Mouse (Mus musculus) regulatory T cell (primary cell): ENCODE results near the gene Rab7b.

Experiments used
- in situ Hi-C: fragments of 300-600 bp; cut with MboI, MseI; formaldehyde crosslinking; loops from one replicate; pipeline ENCODE4 v1.15.1; 2025; ENCODE audit warnings: high pct_unique_total_duplicates

Rab7b gene

DNA sequence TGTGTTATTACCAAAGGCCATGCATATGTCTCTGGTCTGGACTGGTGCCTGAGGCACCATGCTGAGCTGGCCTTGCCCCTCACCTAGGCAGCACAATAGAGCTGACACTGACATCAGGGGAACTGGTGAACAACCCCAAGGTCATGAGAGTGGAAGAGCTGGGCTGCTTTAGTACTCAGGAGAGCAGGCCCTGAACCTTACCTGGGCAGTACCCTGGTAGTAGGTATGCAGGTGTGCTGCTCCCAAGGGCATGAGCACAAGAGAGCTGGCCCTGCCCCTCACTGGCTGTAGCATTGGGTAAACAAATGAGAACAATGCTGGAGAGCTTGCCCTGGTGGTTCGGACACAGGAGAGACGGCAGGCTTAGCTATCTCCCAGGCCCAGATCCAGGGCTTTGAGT, 6.8 kb downstream of the Rab7b start:
- in situ Hi-C loops = no loop called here

DNA sequence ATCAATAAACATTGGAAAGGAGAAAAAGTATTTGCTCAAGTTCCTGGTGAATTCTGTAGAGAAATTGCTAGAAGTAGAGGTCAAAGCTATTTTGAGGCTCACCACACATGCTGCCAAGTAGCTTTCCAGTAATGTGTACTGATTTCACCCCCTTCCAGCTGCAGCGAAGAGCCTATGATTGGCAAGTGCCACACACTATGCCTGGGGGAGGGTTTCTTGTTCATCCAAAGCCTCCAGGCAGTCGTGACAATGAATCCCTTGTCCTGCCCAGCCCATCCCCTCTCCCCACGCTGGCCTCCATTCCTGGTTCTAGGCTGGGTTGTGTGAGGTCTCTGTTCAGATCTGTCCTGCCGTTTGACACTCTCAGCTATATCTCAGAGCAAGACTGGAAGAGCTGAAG, 7.8 kb downstream of the Rab7b start:
- in situ Hi-C loops = no loop called here

DNA sequence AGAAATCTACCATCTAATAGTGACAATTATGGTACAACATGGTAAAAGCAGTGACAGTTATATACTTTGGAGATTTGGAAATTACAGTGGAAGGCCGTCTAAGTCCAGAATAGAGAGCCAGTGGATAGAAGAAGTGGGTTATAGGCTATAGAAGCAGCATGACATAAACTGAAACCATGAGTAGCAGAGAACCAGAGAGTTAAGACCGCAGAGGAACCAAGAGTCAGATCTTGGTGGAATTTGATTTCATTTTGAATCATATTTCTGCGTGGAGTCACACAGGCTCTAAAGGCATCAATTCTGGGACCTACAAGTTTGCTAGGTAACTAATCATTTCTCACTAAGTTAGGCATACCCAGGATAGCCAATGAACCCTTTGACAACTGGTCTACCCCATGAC, 10.3 kb downstream of the Rab7b start:
- in situ Hi-C loops = no loop called here

DNA sequence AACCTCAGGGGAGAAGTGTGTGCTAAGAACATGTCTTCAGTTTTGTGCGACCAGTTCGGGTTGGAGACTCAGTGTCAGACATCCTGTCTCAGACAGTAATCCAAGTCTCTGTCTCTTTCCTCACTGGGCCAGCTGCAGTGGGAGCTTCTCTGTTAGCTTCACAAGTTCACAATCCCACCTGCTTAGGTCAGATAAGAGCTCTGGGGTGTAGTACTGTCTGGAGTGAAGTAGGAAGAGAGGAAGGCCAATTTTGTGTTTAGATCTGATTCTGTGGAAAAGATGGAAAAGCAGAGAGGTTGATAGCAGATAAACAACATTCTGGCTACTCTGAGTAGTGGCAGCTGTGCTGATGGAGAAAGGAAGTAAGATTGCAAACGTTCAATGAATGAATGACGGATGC, 11.1 kb downstream of the Rab7b start:
- in situ Hi-C loops = no loop called here

DNA sequence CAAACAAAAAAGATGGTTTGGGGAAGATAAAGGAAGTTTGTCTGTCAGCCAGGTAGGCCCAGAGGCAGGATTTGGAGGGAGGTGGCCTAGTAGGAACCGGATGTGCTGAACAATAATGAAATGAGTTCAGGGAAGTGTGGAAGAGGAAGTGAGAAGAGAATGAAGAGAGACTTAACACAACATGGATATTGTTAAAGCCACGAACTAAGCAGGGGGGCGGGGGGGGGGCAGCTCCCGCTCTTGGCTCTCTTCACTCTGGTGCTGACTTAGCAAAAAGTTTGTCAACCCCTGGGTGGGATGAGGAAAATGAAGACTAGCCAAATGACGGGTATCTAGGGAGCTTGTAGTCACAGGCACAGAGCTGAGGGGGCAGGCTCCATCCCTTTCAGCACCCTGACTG, 12.0 kb downstream of the Rab7b start:
- in situ Hi-C loops = no loop called here

DNA sequence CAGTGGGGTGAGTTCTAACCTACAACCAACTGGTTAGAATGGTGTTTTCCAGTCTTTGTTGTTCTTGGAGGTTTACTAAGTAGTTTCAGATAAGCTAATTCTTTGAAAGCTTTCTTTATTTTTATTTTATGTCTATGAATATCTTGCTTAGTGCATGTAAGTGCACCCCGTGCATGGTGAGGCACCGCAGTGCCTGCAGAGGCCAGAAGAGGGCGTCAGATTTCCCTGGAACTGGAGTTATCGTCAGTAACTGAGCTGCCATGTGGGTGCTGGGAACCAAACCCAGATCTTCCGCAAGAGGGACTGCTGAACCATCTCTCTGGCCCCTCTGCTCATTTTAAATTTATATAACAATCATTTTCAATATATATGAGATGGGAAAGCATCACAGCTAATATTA, 12.9 kb downstream of the Rab7b start:
- in situ Hi-C loops = no loop called here

DNA sequence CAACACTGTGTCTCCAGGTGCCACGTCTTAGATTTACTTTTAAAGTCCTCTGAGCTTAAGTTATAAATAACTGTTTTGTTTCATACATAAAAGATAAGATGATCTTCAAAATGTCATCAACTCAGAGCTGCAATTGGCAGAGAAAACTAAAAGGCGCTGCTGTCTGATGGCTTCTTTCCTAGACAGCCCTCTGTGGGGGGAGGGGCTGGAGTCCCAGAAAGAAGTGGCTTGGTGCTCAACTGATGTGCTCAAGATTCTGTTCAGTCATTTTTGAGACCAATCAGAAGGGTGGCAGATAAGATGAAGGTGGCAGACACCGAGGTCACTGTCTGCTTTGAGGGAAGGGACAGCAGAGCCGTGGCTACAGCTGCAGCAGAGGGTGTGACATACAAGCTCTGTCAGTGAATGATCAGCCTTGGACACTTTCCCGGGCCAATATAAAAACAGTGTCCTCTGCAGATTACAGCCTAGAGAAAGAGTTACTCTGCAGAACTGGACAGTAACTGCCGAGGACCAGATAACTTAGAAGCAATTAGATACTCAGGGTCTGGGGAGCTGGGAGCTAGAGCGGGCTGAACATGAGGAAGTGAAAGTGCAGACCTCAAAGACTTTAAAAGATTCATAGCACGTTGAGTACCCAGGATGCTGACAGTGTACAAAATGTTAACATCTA, 13.7 kb downstream of the Rab7b start:
- in situ Hi-C loops = no loop called here

DNA sequence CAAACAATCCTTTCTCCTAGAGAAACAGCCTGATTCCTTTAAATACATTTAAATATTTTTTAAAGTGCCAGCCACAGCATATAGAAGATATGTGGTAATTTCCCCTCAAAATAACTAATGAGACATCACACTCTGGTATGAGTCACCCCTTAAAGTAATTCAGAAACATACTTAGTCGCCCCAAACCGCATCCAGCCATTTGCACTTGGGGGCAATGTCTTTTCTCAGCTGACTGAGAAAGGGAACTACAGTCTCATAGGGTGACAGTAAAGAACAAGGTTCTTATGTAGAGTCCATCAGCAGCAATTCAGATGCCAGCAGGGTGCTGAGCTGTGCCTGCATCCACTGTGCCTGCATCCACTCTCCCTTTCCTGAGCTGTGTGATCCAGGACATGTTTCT, 15.0 kb downstream of the Rab7b start:
- in situ Hi-C loops = no loop called here

DNA sequence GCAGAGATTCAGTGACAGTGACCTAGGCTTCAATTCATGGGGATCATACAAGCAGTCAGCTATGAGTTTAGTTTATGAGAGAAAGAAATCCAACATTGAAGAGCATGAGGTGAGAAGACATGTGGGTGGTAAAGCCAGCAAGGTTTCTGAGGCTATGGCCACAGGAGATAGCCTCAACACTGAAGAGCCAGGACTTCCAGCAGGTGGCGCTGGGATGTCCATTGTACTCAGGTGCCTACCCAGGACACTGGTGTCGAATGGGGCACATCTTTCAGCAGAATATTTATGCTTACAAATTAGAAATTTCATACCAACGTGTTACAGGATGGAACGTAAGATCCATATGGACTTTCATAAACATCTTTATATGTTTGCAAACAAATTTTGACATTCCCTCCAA, 19.8 kb downstream of the Rab7b start:
- in situ Hi-C loops = no loop called here

DNA sequence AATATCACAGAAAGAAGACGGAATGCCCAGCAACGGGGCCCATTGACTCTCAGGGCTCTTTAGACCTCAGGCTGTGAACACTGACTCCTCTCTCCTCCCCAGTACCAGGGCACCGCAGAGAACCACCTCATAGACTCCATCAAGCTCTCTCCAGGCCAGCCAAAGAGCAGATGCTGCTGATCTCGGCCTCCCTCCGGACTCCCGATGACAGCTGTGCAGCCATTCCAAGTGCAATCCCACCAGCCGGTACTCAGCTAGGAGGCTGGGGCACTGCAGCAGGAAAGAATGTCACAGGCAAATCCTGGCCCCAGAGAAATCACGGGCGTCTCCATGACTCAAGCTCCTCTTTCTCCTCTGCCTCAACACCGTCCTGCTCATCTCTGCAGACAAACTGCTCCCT, 23.0 kb downstream of the Rab7b start:
- in situ Hi-C loops = loop anchor here (5.0 to 10.0 kb wide), 2 partner anchors 171 to 353 kb away; partner anchors contain the start of gene Mfsd4a

DNA sequence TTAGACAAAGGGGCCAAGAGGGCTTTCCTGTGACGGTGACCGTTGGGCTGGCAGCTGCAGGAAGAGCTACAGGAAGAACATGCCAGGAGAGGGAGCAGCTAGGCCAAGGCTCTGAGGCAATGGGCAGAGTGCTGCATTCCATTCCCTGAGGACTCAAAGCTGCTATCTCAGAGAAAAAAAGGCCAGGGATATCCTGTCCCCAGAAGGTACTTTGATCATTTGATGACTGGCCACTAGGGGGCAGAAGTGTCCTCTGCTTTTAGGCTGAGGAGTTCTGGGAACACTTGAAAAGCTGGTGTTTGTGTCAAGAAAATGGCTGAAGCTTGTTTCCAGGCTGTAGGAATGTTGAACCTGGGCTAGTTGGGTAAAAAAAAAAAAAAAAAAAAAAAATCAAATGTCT, 23.9 kb downstream of the Rab7b start:
- in situ Hi-C loops = loop anchor here (5.0 to 10.0 kb wide), 2 partner anchors 170 to 352 kb away; partner anchors contain the start of gene Mfsd4a

DNA sequence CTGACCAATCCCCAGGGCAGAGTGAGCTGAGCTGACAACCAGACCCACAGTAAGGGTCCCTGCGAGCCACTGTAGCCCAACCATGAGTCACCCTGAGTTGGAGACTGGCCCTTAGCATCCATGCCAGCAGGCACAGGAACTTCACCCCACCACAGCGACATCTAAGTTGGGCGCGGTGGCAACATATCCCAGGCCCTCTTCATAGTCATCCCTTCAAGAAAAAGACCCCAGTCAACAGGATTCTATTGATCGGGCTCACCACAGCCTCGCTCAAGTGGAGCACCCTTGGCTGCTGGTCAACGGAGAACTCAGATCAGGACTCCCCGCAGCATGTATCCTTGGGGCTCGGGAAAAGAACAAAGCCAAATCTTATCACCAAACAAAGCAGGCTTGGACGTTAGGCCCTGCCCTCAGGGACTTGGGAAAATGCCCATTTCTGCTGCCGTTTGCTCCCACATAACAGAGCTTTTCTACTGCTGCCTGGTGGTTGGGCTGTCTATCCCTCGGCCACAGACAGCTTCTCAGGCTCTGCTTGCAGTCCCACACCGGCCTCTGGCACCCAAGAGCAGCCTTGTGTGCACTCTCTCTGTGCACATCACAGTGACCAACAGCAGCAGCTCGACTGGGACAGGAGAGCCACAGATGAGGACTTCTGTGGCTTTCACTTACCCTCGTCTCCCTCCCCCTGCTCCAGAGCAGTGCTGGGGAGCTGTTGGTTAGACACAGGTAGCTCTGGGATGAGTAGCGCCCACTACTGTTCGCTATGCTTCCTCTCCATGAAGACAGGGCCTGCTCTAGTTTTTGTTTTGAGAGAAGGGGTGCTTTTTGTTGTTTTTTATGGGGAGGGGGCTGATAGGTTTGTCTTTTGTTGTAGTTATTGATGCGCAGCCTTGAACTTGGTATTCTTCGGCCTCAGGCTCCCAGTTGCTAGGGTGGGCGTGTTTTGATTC, 26.2 kb downstream of the Rab7b start:
- in situ Hi-C loops = loop anchor here (5.0 to 10.0 kb wide), 2 partner anchors 168 to 350 kb away; partner anchors contain the start of gene Mfsd4a

DNA sequence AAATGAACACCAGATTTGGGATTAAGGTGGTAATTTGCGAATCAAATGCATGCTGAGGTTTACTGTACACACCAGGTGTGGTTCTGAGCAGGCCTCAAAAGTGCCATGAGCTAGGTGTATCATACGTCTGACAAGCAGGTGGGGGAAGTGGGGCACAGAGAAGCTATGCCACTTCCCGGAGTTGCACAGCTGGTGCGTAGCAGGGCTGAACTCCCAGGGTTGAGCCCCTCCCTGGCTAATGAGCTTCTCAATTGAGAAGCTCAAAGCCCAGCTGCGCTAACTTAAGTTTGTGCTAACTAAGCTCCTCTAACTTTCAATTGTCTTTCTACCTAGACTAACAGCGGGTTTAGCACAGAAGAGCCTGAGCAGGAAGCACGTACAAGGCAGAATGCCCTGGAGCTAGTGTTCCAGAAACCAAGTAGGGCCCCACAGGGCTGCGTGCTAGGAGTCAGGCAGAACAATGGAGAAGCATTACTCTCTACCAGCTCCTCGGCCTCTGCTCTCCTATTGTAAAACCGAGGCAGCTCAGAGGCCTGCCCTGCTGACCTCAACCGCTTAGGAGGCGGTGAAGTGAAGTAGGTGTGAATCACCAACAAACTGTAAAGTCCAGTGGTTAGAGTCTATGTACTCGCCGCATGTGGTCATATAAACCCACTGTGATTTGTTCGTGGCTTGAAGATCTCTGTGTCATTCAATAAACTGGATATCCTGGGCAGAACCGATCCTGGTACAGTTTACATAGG, 30.6 kb downstream of the Rab7b start:
- in situ Hi-C loops = loop anchor here (10.0 kb wide), 1 partner anchor 346 kb away; the partner anchor contains the start of gene Mfsd4a

DNA sequence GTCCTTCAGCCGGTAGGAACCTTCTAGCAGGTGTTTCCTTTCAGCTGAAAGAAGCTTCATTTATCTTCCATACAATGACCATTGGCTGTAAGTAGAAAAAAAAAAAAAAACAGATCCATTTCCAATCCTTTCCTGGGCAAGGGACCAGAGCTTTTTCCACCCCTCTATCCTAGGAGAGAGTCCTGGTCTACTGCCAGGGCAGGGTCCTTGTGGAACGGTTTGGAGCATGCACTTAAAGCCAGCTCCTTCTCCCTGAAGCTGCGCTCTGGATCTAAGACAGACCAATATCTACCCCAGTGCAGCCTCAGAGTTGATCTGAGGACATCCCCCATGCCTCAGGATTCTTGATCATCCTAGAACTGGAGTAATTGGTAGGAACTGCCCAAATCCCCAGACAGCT, 33.5 kb downstream of the Rab7b start:
- in situ Hi-C loops = no loop called here

DNA sequence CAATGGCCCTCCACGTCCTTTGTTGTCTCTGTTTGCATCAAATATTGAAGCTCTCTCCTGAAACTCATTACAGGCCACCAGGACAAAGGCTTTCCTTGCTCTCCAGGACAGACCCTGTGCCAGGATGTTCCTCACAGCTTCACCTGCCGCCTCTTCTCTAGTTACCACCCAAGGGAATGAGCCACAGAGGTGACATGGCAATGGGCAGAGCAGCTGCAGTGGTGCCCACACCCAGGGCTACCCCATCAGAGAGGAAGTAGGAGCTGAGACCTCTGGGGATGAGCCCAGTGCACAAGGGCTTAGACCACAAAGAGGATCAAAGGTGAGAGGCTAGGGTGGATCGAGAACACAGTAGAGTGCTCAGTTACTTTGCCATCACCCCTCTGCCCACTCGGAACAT, 35.1 kb downstream of the Rab7b start:
- in situ Hi-C loops = no loop called here

DNA sequence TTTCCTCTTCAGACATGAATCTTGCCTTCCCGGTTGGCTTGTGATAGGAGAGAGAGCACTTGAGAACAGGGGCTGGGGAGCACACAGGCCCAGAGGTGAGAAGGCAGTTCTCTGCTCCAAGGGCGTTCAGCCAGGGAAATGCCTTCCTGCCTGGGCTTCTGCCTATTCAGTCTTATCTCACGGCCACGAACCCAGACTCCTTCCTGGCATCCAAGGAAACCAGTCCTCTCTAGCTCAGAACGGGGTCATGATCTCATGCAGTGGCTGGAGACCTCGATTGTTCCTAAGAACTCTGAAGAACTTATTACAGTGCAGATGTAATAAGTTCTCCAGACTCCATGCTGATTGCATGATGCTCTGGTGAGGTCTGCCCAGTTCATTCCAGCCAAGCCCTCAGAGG, 38.1 kb downstream of the Rab7b start:
- in situ Hi-C loops = loop anchor here (5.0 kb wide), 1 partner anchor 46 kb away; no protein-coding TSS in a partner anchor

DNA sequence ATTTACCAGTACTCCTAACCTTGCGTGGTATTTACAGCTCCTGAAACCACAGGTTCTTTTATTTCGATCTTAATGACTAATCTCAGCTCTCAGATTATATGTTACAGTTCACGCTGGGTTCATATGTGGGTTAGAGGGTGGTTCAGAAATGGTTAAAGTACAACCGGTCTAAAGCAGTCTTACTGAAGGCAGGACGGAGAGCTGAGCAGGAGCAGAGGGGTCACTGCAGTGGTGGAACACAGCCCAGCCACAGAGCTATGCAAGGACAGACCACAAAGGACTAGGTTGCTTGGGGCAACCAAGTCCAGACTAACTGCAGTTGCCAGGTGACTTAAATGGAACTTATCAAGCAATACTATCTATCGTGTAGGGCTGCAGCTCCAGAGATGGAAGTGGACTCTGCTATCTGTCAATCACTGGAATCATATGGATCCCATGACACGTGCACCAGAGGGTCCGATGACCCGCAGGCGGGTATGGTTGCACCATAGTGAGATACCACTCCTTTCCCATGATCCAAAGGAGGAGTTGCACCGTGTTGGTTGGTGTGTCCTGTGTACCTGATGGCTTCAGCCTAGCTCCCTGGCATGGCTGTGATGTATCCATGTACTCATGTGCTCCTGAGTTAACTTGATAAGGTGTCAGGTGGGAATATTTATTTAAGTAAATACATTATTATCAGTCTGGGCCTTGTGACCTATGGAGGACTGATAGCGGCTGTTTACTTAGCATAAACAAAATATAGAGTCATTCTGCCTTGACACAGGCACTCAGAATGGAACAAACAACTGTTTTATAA, 42.3 kb downstream of the Rab7b start:
- in situ Hi-C loops = no loop called here

DNA sequence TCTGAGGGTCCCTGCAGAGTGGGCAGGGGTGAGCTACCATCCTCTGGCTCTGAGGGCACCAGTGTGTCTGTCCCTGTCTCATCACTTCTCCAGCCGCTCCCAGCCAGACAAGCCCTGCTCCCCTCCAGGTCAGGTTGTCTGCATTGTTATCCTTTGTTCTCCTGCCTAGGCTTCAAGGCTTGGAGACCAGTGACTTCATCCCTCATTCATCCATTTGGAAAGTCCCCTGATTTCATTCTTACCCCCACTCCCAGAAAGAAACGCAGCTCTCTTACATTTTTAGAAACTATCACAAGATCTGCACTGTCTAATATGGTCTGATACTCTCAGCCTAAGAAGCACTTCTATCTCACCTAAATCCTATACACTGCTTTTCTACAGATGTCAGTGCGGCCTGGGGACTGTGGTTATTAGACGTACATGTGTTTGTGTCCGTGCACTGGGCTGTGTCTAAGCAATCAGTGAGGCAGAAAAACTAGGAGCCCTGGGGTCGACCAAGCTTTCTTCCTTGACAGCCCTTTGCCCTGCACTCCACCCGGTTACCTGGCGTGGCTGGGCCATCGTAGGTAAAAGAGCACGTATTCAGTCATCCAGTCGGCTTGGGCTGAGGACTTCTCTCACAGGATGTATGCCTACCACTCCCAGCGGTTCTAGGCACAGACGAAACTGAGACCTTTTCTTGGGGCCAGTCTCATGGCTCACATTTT, 45.1 kb downstream of the Rab7b start:
- in situ Hi-C loops = no loop called here

DNA sequence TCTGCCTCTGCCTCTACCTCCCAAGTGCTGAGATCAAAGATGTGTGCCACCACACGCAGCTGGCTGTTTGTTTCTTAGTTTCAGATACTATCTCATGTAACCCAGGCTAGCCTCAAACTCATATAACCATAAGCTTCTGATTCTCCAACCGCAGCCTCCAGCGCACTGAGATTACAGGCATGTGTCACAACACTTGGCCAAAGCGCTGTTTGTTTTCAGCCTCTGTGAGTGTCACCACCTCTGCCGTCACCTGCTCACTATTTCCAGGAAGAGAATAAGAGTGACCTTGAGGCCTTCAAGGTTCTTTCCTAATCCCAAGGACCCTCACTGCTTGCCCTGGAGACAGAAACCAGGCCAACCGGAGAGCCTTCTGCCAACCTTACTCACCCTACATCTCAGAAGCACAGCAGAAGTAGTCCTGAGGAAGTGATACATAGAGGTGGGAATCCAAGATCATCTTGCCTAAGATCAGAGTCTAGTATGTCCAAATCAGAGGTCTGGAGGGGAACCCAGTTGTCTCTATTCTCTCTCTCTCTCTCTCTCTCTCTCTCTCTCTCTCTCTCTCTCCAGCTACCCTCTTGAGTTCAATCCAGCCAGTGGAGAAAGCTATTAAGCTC, 46.3 kb downstream of the Rab7b start:
- in situ Hi-C loops = no loop called here

DNA sequence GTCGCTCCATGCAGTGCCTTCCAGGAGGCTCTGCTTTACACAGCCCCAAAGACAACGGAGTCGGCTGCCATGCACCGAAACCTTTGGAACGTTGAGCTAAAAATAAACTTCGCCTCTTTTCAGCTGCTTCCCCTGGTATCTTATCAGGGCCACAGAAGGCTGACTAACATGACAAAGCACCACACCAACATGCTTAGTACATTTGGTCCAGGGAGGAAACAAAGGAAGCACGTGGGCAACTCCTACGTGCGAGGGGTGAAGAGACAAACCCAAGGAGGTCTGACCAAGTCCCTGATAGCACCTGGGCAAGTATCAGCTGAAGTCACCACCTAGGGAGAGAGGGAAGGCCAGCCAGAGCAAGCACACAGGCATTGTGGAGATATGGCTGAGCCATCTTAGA, 48.0 kb downstream of the Rab7b start:
- in situ Hi-C loops = no loop called here
